Mouse (Mus musculus): ENCODE results near the gene Lmx1b. TPM values are rescaled to one million over a fixed set of nuclear protein-coding genes. Genes with fewer than 3 reads are reported as not detected.

Lmx1b gene
- total and polyA plus RNA-seq, 3 experiments: not detected

GRCm38 (mm10) chr2:33646283-33646550, 5.9 kb upstream of the Lmx1b start:
- Histone ChIP-seq H3K9ac (ENCODE audit: insufficient read depth, low read depth) (no peak overlapping the region), H3K27me3 (replicated peaks) (peaks cover 66% of the 10 kb centered on the region), H3K27ac (ENCODE audit: insufficient read depth, low read depth) (no peak overlapping the region), H3K4me1 (ENCODE audit: control insufficient read depth in 1 of 2, insufficient read depth in 2 of 2) (peaks cover 0 to 7% of the 10 kb centered on the region in 2 experiments; a peak in 2 of 4 replicates), H3K4me2 (ENCODE audit: insufficient read depth, low read depth, poor library complexity, severe bottlenecking) (no peak overlapping the region), H3K9me3 (replicated peaks; ENCODE audit: low read length) (peaks cover 21% of the 10 kb centered on the region), H3K36me3 (replicated peaks in 1 of 2; ENCODE audit: control insufficient read depth in 1 of 2, insufficient read depth in 1 of 2, low read length in 1 of 2) (no peaks in the 10 kb centered on the region), H3K4me3 (replicated peaks in 1 of 3; ENCODE audit: low read depth in 2 of 3, low read length in 2 of 3, poor library complexity in 1 of 3) (no peak overlapping the region), H3K79me2 (replicated peaks; ENCODE audit: control insufficient read depth, extremely low read depth, insufficient read depth, poor library complexity, severe bottlenecking) (no peaks in the 10 kb centered on the region)
- no peak for DNase-seq (ENCODE audit: extremely low read depth)
- TF ChIP-seq CHD1 (IDR thresholded peaks at IDR 0.05; ENCODE audit: low read depth, low read length) (no peak), MYC (IDR thresholded peaks at IDR 0.05; ENCODE audit: low read depth, low read length) (no peak), NRF1 (IDR thresholded peaks at IDR 0.05; ENCODE audit: low read depth, low read length) (no peak), TCF12 (IDR thresholded peaks at IDR 0.05; ENCODE audit: low read depth, low read length) (no peak), JUN (IDR thresholded peaks at IDR 0.05; ENCODE audit: insufficient read depth, low read depth, low read length) (no peak), USF2 (conservative IDR thresholded peaks at IDR 0.05; ENCODE audit: low read depth, low read length) (no peak), ZMIZ1 (IDR thresholded peaks at IDR 0.05; ENCODE audit: low read depth, low read length) (no peak), EP300 (IDR thresholded peaks at IDR 0.05; ENCODE audit: low read length) (no peak), TBP (conservative IDR thresholded peaks at IDR 0.05; ENCODE audit: low read depth, low read length) (no peak), MAX (IDR thresholded peaks at IDR 0.05; ENCODE audit: low read length) (no peak), POLR2A (IDR thresholded peaks at IDR 0.05; ENCODE audit: low read depth, low read length) (no peak), BHLHE40 (IDR thresholded peaks at IDR 0.05; ENCODE audit: low read depth, low read length) (no peak), IRF4 (IDR thresholded peaks at IDR 0.05; ENCODE audit: low read depth, low read length) (no peak), ELF1 (IDR thresholded peaks at IDR 0.05; ENCODE audit: low read depth, low read length) (no peak), ZNF384 (IDR thresholded peaks at IDR 0.05; ENCODE audit: low read depth, low read length) (no peak), GABPA (IDR thresholded peaks at IDR 0.05; ENCODE audit: insufficient replicate concordance, low read depth, low read length) (no peak), NELFE (IDR thresholded peaks at IDR 0.05; ENCODE audit: low read depth, low read length) (no peak), MAFK (IDR thresholded peaks at IDR 0.05; ENCODE audit: insufficient replicate concordance, low read length) (no peak)
- dilution Hi-C loops (cut with MboI; ENCODE audit: extremely low pct_ligation_motif_present, extremely low pct_unique_long_range_greater_than_20kb, low sequenced_read_pairs) (no loop called here), in situ Hi-C loops (cut with MboI; ENCODE audit: low pct_ligation_motif_present, low pct_unique_long_range_greater_than_20kb, low sequenced_read_pairs) (no loop called here)

DNA sequence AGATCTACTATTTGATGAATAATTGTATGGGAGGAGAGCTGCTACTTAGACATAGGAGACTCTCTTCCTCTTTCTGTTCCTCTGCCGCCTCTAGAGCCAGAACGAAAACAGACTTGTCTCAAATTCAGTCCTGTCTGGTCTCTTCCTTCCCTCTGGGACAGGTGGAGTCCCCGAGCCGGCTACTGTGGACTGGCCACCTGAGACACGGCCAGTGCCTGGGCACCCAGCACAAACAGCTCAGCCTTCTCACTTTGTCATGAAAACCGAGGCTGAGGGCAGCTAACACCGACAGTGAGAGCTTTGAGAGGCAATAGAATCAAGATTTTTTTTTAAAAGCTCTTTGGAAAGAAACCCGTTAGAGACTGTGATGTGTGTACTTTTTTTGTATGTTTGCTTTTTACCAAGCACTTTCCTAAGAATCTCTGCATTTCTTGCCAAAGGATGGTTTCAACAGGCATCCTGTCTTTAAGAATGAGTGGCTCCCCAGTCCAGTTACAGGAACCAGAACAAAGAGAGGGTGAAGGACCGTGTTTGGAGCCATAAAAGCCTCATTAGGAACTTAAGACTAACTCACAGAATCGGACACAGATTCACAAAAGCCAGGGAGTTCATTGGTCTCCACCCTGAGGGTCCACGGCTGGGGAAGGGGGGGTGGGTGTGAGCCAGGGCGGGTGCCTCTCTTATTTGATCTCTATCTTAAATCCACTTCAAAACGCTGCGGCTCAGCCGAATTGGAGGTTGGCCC, 5.4 kb upstream of the Lmx1b start:
- no peak overlapping the region for H3K9ac ChIP-seq (ENCODE audit: insufficient read depth, low read depth)
- TF ChIP-seq SMC3 (IDR thresholded peaks at IDR 0.05; ENCODE audit: low read depth, low read length) (no peak), JUND (conservative IDR thresholded peaks at IDR 0.05; ENCODE audit: low read depth, low read length) (no peak), KAT2A (IDR thresholded peaks at IDR 0.05; ENCODE audit: insufficient replicate concordance, low read length) (no peak), CHD2 (IDR thresholded peaks at IDR 0.05; ENCODE audit: low read length) (no peak), ZNF384 (IDR thresholded peaks at IDR 0.05; ENCODE audit: low read depth, low read length) (no peak), RCOR1 (conservative IDR thresholded peaks at IDR 0.05; ENCODE audit: low read depth, low read length) (no peak), EP300 (IDR thresholded peaks at IDR 0.05; ENCODE audit: low read length) (no peak), IRF4 (IDR thresholded peaks at IDR 0.05; ENCODE audit: low read depth, low read length) (no peak), SIN3A (IDR thresholded peaks at IDR 0.05; ENCODE audit: low read length) (no peak), BHLHE40 (IDR thresholded peaks at IDR 0.05; ENCODE audit: low read depth, low read length) (no peak)

More for the DNA sequence above, 5.4 kb upstream of the Lmx1b start:
- dilution Hi-C loops (cut with MboI; ENCODE audit: extremely low pct_ligation_motif_present, extremely low pct_unique_long_range_greater_than_20kb, low sequenced_read_pairs): no loop called here
- Histone ChIP-seq H3K4me2 (ENCODE audit: insufficient read depth, low read depth, poor library complexity, severe bottlenecking) (peak overlapping the region; percentile 58), H3K79me2 (replicated peaks; ENCODE audit: control insufficient read depth, extremely low read depth, insufficient read depth, poor library complexity, severe bottlenecking) (no peaks in the 10 kb centered on the region), H3K27ac (ENCODE audit: insufficient read depth, low read depth) (no peak overlapping the region), H3K9me3 (replicated peaks; ENCODE audit: low read length) (peaks cover 24% of the 10 kb centered on the region), H3K27me3 (replicated peaks) (peaks cover 64% of the 10 kb centered on the region), H3K4me1 (ENCODE audit: control insufficient read depth in 1 of 2, insufficient read depth in 2 of 2) (peaks cover 0 to 7% of the 10 kb centered on the region in 2 experiments; a peak in 2 of 4 replicates), H3K4me3 (replicated peaks in 1 of 3; ENCODE audit: low read depth in 2 of 3, low read length in 2 of 3, poor library complexity in 1 of 3) (no peak overlapping the region), H3K36me3 (replicated peaks in 1 of 2; ENCODE audit: control insufficient read depth in 1 of 2, insufficient read depth in 1 of 2, low read length in 1 of 2) (no peaks in the 10 kb centered on the region)
- DNase-seq (ENCODE audit: extremely low read depth): no peak
- in situ Hi-C loops (cut with MboI; ENCODE audit: low pct_ligation_motif_present, low pct_unique_long_range_greater_than_20kb, low sequenced_read_pairs): no loop called here
